Mouse (Mus musculus) heart, postnatal 25 days (tissue): ENCODE results near the gene Dhx37. TPM values are rescaled to one million over a fixed set of nuclear protein-coding genes. Genes with fewer than 3 reads are reported as not detected.

ENCODE experiments used
- DNase-seq: peaks from one replicate; pipeline ENCODE4 v3.0.0; 2022; ENCODE audit warnings: low spot score
- intact Hi-C: fragments of 180-260 bp; cut with DNase I; formaldehyde crosslinking; loops from one replicate; pipeline ENCODE4 v1.15.1; 2025
- total RNA-seq, 2 experiments: library from RNA; stranded (reverse); gene quantifications; 2 replicates each; pipeline ENCODE4 v1.2.3; 2021

Dhx37 gene
- total RNA-seq = 10 to 100 TPM; 10.2 to 10.6 TPM

- DNase-seq = peak; percentile 83
- intact Hi-C loops = no loop called here
Observed at GRCm38 (mm10) chr5:125433793-125434337, at the start of gene Dhx37. TSS of gene Dhx37 (minus strand) at chr5:125434121.

- intact Hi-C loops = no loop called here
Observed at GRCm38 (mm10) chr5:125482474-125482873, 48.6 kb upstream of the Dhx37 start.

GRCm38 (mm10) chr5:125480434-125481231 is 46.7 kb upstream of the Dhx37 start:
- intact Hi-C loops = no loop called here
- no peak for DNase-seq

More at GRCm38 (mm10) chr5:125482474-125482873, 48.6 kb upstream of the Dhx37 start:
- no peak for DNase-seq

GRCm38 (mm10) chr5:125479376-125479775 is 45.5 kb upstream of the Dhx37 start:
- no peak for DNase-seq
- intact Hi-C loops = no loop called here

- intact Hi-C loops = no loop called here
- no peak for DNase-seq
Observed at GRCm38 (mm10) chr5:125478037-125478436, 44.1 kb upstream of the Dhx37 start.

DNA sequence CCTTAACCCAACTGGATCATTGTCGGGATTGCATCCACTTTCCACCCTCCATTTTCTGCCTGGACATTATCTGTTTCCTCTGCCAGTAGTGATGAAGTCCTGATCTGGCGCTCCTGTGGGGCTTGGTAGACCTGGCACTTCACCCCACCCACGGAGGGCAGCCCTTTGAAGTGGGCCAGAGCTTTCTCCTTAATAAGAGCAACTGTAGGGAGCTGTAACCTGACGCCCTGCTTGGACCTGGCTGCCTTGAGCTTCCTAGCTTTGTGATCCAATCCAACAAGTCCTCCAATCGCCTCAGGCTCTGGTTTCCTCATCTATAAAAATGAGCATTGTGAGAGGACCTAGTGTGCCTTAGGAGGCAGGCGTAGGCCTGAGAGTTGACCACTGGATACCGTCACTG is 43.6 kb upstream of the Dhx37 start:
- no peak for DNase-seq
- intact Hi-C loops = no loop called here

DNA sequence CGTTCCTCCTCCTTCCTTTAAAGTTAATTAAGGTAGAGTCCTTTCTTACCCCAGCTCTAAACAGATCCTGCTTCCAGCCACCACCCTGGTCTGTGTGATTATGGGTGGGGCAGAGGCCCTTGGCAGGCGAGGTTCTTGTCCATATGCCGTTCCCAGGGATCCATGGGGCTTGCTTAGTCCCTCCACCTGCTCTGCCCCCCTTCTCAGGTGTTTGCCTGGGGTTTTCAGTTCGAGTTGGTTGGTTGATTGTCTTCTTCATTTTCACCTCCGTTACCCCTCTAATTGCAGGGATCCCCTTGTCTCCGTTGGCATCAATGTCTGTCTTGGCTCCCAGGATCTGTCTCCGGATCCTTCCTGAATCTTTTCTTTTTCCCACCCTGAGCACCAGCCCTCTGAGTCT is 42.9 kb upstream of the Dhx37 start:
- intact Hi-C loops = no loop called here
- no peak for DNase-seq

GRCm38 (mm10) chr5:125476286-125476625 is 42.3 kb upstream of the Dhx37 start:
- no peak for DNase-seq
- intact Hi-C loops = no loop called here

GRCm38 (mm10) chr5:125475601-125476285 is 41.8 kb upstream of the Dhx37 start, which contains the start of gene Aacs:
TSS of gene Aacs (plus strand) at chr5:125475814.
- peak; percentile 93 for DNase-seq
- intact Hi-C loops = no loop called here

- no peak for DNase-seq
- intact Hi-C loops = no loop called here
Observed at GRCm38 (mm10) chr5:125475030-125475429, 41.1 kb upstream of the Dhx37 start.

- intact Hi-C loops = no loop called here
- no peak for DNase-seq
Observed at GRCm38 (mm10) chr5:125472796-125473475, 39.0 kb upstream of the Dhx37 start.

GRCm38 (mm10) chr5:125470713-125471112 is 36.8 kb upstream of the Dhx37 start:
- no peak for DNase-seq

GRCm38 (mm10) chr5:125467261-125467660 is 33.3 kb upstream of the Dhx37 start:
- DNase-seq = no peak
- intact Hi-C loops = no loop called here

More at GRCm38 (mm10) chr5:125470713-125471112, 36.8 kb upstream of the Dhx37 start:
- intact Hi-C loops = no loop called here

GRCm38 (mm10) chr5:125466483-125466882 is 32.6 kb upstream of the Dhx37 start:
- intact Hi-C loops = no loop called here
- no peak for DNase-seq

DNA sequence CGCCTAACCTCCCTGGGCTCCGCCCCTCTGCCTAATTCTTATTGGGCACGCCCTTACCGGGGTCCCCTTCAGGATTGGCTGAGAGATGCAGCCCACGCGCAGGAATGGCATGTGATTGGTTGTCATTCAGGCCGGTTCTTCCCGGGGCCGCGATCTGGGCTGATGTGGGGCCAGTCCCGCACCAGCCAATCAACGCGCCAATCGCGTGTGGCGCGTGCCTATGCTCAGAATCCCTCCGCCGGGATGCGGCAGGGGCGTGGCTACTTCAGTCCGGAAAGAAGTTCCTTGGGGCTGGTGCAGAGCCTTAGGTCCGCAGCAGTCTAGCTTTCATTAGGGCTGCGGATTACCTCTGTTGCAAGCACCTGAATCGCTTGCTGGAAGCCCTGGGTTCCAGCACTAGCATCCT is 31.8 kb upstream of the Dhx37 start:
- intact Hi-C loops = no loop called here
- DNase-seq = peak; percentile 95

DNA sequence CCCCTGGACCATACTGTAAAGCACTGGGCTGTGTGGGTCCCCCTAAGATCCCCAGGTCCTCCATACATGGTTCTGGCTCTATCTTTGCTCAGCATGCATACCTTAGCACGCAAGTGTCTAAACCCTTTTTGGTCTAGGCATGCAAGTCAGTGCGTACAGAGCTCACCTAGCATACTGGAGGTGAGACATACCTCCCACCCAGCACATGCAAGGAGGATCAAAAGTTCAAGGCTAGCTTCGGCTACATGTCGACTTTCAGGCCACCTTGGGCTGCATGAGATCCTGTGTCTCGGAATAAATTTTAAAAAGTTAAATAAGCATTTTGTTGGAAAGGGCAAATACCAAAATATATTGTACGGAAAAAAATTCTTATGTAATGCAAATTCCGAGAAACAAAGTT is 31.3 kb upstream of the Dhx37 start:
- no peak for DNase-seq
- intact Hi-C loops = no loop called here

- DNase-seq = no peak
- intact Hi-C loops = loop anchor here (5.0 kb wide), 2 partner anchors 50 to 80 kb away; no protein-coding TSS in a partner anchor
Observed at GRCm38 (mm10) chr5:125461868-125462445, 28.0 kb upstream of the Dhx37 start.

GRCm38 (mm10) chr5:125460574-125460973 is 26.7 kb upstream of the Dhx37 start:
- intact Hi-C loops = loop anchor here (5.0 kb wide), 2 partner anchors 48 to 78 kb away; no protein-coding TSS in a partner anchor
- DNase-seq = no peak

DNA sequence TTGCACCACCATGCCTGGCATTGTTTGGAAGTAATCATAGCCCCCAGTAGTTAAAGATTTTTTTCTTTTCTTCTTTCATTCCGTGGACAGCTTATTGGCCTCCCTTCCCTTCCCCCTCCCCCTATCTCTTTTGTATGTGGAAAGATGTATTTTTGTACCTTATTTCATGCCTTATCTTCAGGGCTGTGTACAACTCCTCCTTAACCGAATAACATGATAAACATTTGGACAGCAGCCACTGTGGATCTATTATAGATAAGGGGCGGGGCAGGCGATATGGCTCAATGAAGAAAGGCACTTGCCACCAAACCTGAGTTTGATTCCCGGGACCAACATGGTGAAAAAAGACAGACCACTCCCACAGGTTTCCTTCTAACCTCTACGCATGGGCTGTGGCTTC is 23.6 kb upstream of the Dhx37 start:
- no peak for DNase-seq
- intact Hi-C loops = no loop called here

GRCm38 (mm10) chr5:125456100-125456499 is 22.2 kb upstream of the Dhx37 start:
- intact Hi-C loops = no loop called here
- DNase-seq = no peak
